Mouse (Mus musculus): ENCODE measurements around the gene Large1. TPM values are rescaled to one million over a fixed set of nuclear protein-coding genes. Genes with fewer than 3 reads are reported as not detected.

The Large1 gene
- polyA plus RNA-seq, 1 experiment from 2014 or later: 8.2 TPM

GRCm38 (mm10) chr8:73178434-73178833, 174.9 kb downstream of the Large1 start:
- H3K9ac ChIP-seq: no peak overlapping the region
- no peaks in the 10 kb centered on the region for H3K27me3 ChIP-seq (replicated peaks)
- no peaks in the 10 kb centered on the region for H3K36me3 ChIP-seq
- H3K9me3 ChIP-seq (replicated peaks): no peaks in the 10 kb centered on the region
- WGBS: 73% methylated on average over 1 of the region's 1 CpGs
- peak; percentile 81; the same call in 1 of the 2 replicates for ATAC-seq (ENCODE audit: insufficient number of reproducible peaks, low FRiP score)
- no peak overlapping the region for H3K4me3 ChIP-seq
- peaks cover 13% of the 10 kb centered on the region for H3K4me1 ChIP-seq (replicated peaks)
- peak overlapping the region; percentile 25; the same call in 1 of the 2 replicates for H3K4me2 ChIP-seq
- H3K27ac ChIP-seq (ENCODE audit: poor library complexity, severe bottlenecking): no peak overlapping the region; the same call in 1 of the 2 replicates

GRCm38 (mm10) chr8:73172661-73173060, 180.7 kb downstream of the Large1 start:
- Histone ChIP-seq H3K4me3 (no peak overlapping the region), H3K9me3 (replicated peaks) (no peaks in the 10 kb centered on the region), H3K27ac (ENCODE audit: poor library complexity, severe bottlenecking) (no peak overlapping the region), H3K27me3 (replicated peaks) (no peaks in the 10 kb centered on the region), H3K36me3 (no peaks in the 10 kb centered on the region), H3K9ac (no peak overlapping the region), H3K4me1 (replicated peaks) (peaks cover under 1% of the 10 kb centered on the region; the same call in 1 of the 2 replicates), H3K4me2 (no peak overlapping the region)
- ATAC-seq (ENCODE audit: insufficient number of reproducible peaks, low FRiP score): no peak

- no peak overlapping the region for H3K4me3 ChIP-seq
- no peak overlapping the region for H3K27ac ChIP-seq (ENCODE audit: poor library complexity, severe bottlenecking)
- H3K36me3 ChIP-seq: no peaks in the 10 kb centered on the region
- no peaks in the 10 kb centered on the region for H3K9me3 ChIP-seq (replicated peaks)
- H3K4me2 ChIP-seq: no peak overlapping the region
- ATAC-seq (ENCODE audit: insufficient number of reproducible peaks, low FRiP score): no peak
- H3K27me3 ChIP-seq (replicated peaks): no peaks in the 10 kb centered on the region
- H3K9ac ChIP-seq: no peak overlapping the region
- 48% methylated on average over 3 of the region's 3 CpGs for WGBS
- peaks cover 15% of the 10 kb centered on the region for H3K4me1 ChIP-seq (replicated peaks)
Measured at GRCm38 (mm10) chr8:73161994-73162393, 191.3 kb downstream of the Large1 start.

GRCm38 (mm10) chr8:73161564-73161963, 191.8 kb downstream of the Large1 start:
- H3K4me2 ChIP-seq: no peak overlapping the region
- no peak for ATAC-seq (ENCODE audit: insufficient number of reproducible peaks, low FRiP score)
- H3K9ac ChIP-seq: no peak overlapping the region
- WGBS: 52% methylated on average over 1 of the region's 1 CpGs
- H3K36me3 ChIP-seq: no peaks in the 10 kb centered on the region
- H3K9me3 ChIP-seq (replicated peaks): no peaks in the 10 kb centered on the region
- H3K27me3 ChIP-seq (replicated peaks): no peaks in the 10 kb centered on the region
- no peak overlapping the region for H3K27ac ChIP-seq (ENCODE audit: poor library complexity, severe bottlenecking)
- peaks cover 15% of the 10 kb centered on the region for H3K4me1 ChIP-seq (replicated peaks)
- no peak overlapping the region for H3K4me3 ChIP-seq

GRCm38 (mm10) chr8:73160945-73161344, 192.4 kb downstream of the Large1 start:
- no peaks in the 10 kb centered on the region for H3K36me3 ChIP-seq
- WGBS: 39% methylated on average over 2 of the region's 2 CpGs
- no peak overlapping the region for H3K27ac ChIP-seq (ENCODE audit: poor library complexity, severe bottlenecking)

GRCm38 (mm10) chr8:73147236-73147635, 206.1 kb downstream of the Large1 start:
- 91% methylated on average over 3 of the region's 3 CpGs for WGBS
- no peak for ATAC-seq (ENCODE audit: insufficient number of reproducible peaks, low FRiP score)

More at GRCm38 (mm10) chr8:73160945-73161344, 192.4 kb downstream of the Large1 start:
- Histone ChIP-seq H3K9ac (no peak overlapping the region), H3K9me3 (replicated peaks) (no peaks in the 10 kb centered on the region), H3K4me1 (replicated peaks) (peaks cover 15% of the 10 kb centered on the region), H3K4me2 (no peak overlapping the region), H3K4me3 (no peak overlapping the region), H3K27me3 (replicated peaks) (no peaks in the 10 kb centered on the region)
- no peak for ATAC-seq (ENCODE audit: insufficient number of reproducible peaks, low FRiP score)

GRCm38 (mm10) chr8:73142660-73143395, 210.5 kb downstream of the Large1 start:
- H3K4me2 ChIP-seq: no peak overlapping the region
- no peak overlapping the region for H3K4me3 ChIP-seq
- ATAC-seq (ENCODE audit: insufficient number of reproducible peaks, low FRiP score): no peak
- H3K36me3 ChIP-seq: no peaks in the 10 kb centered on the region
- no peaks in the 10 kb centered on the region for H3K27me3 ChIP-seq (replicated peaks)
- 28% methylated on average over 1 of the region's 1 CpGs for WGBS
- H3K27ac ChIP-seq (ENCODE audit: poor library complexity, severe bottlenecking): no peak overlapping the region
- no peaks in the 10 kb centered on the region for H3K9me3 ChIP-seq (replicated peaks)
- no peak overlapping the region for H3K9ac ChIP-seq
- H3K4me1 ChIP-seq (replicated peaks): no peaks in the 10 kb centered on the region

More at GRCm38 (mm10) chr8:73147236-73147635, 206.1 kb downstream of the Large1 start:
- no peaks in the 10 kb centered on the region for H3K4me1 ChIP-seq (replicated peaks)
- H3K9me3 ChIP-seq (replicated peaks): no peaks in the 10 kb centered on the region
- H3K4me2 ChIP-seq: no peak overlapping the region
- H3K27me3 ChIP-seq (replicated peaks): no peaks in the 10 kb centered on the region
- no peak overlapping the region for H3K27ac ChIP-seq (ENCODE audit: poor library complexity, severe bottlenecking)
- H3K9ac ChIP-seq: no peak overlapping the region
- H3K4me3 ChIP-seq: no peak overlapping the region
- no peaks in the 10 kb centered on the region for H3K36me3 ChIP-seq

GRCm38 (mm10) chr8:73135397-73135796, 217.9 kb downstream of the Large1 start:
- Histone ChIP-seq H3K4me3 (no peak overlapping the region), H3K4me1 (replicated peaks) (peaks cover 20% of the 10 kb centered on the region; the same call in 1 of the 2 replicates), H3K27ac (ENCODE audit: poor library complexity, severe bottlenecking) (no peak overlapping the region), H3K27me3 (replicated peaks) (no peaks in the 10 kb centered on the region), H3K9ac (no peak overlapping the region), H3K9me3 (replicated peaks) (no peaks in the 10 kb centered on the region), H3K36me3 (peaks cover 7% of the 10 kb centered on the region), H3K4me2 (peak overlapping the region; percentile 38)
- WGBS: 56% methylated on average over 6 of the region's 6 CpGs
- no peak for ATAC-seq (ENCODE audit: insufficient number of reproducible peaks, low FRiP score)

- Histone ChIP-seq H3K4me3 (no peak overlapping the region), H3K36me3 (peaks cover 7% of the 10 kb centered on the region), H3K27me3 (replicated peaks) (no peaks in the 10 kb centered on the region), H3K27ac (ENCODE audit: poor library complexity, severe bottlenecking) (no peak overlapping the region), H3K4me1 (replicated peaks) (peaks cover 15% of the 10 kb centered on the region; the same call in 1 of the 2 replicates), H3K4me2 (no peak overlapping the region), H3K9ac (no peak overlapping the region), H3K9me3 (replicated peaks) (no peaks in the 10 kb centered on the region)
- ATAC-seq (ENCODE audit: insufficient number of reproducible peaks, low FRiP score): no peak
- 83% methylated on average over 2 of the region's 2 CpGs for WGBS
Measured at GRCm38 (mm10) chr8:73132080-73132479, 221.3 kb downstream of the Large1 start.

GRCm38 (mm10) chr8:73123864-73124499, 229.4 kb downstream of the Large1 start:
- no peaks in the 10 kb centered on the region for H3K27me3 ChIP-seq (replicated peaks)
- WGBS: 61% methylated on average over 5 of the region's 5 CpGs
- H3K27ac ChIP-seq (ENCODE audit: poor library complexity, severe bottlenecking): no peak overlapping the region

GRCm38 (mm10) chr8:73112332-73112895, 240.9 kb downstream of the Large1 start:
- H3K9me3 ChIP-seq (replicated peaks): no peaks in the 10 kb centered on the region
- 81% methylated on average over 1 of the region's 1 CpGs for WGBS
- no peak overlapping the region for H3K9ac ChIP-seq
- no peaks in the 10 kb centered on the region for H3K36me3 ChIP-seq
- 0 out of 2 replicates have a peak, but pooled peaks cover 6% of the 10 kb centered on the region for H3K4me1 ChIP-seq (replicated peaks)
- no peaks in the 10 kb centered on the region for H3K27me3 ChIP-seq (replicated peaks)
- no peak overlapping the region for H3K4me2 ChIP-seq
- no peak overlapping the region for H3K27ac ChIP-seq (ENCODE audit: poor library complexity, severe bottlenecking)
- no peak overlapping the region for H3K4me3 ChIP-seq
- ATAC-seq (ENCODE audit: insufficient number of reproducible peaks, low FRiP score): no peak

More at GRCm38 (mm10) chr8:73123864-73124499, 229.4 kb downstream of the Large1 start:
- H3K4me2 ChIP-seq: no peak overlapping the region
- no peaks in the 10 kb centered on the region for H3K36me3 ChIP-seq
- no peaks in the 10 kb centered on the region for H3K4me1 ChIP-seq (replicated peaks)
- H3K4me3 ChIP-seq: no peak overlapping the region
- H3K9ac ChIP-seq: no peak overlapping the region
- ATAC-seq (ENCODE audit: insufficient number of reproducible peaks, low FRiP score): no peak
- H3K9me3 ChIP-seq (replicated peaks): no peaks in the 10 kb centered on the region

Data from heart, embryonic 12.5 days (tissue).